Mouse (Mus musculus): Measurements from ENCODE around the gene Clec2g. TPM values are rescaled to one million over a fixed set of nuclear protein-coding genes. Genes with fewer than 3 reads are reported as not detected.
A peak's percentile ranks its signal among the peaks of the same experiment; 100 is the strongest.
"Not testable (repeated sequence)": the region's sequence is repeated elsewhere in the genome, so short reads cannot be mapped to it uniquely, and the experiment has no call there.

Gene Clec2g
- polyA plus RNA-seq, 1 experiment from 2014 or later = 0.38 TPM

DNA sequence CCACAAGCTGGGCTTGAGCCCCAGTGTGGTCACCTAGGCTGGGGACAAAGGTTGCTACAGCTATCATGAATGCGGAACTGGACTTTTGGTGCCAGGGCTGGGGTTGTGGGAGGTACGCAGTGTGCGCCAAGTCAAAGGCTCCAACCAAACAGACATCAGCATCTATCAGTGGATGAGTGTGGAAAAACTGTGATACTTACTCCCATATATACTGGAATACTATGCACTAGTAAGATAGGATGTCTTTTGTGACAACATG is 39.2 kb downstream of the Clec2g start:
- Histone ChIP-seq H3K4me3 (no peak overlapping the region), H3K4me2 (no peak overlapping the region), H3K9ac (no peak overlapping the region), H3K27ac (no peak overlapping the region), H3K9me3 (no peaks in the 10 kb centered on the region), H3K4me1 (no peaks in the 10 kb centered on the region), H3K27me3 (no peaks in the 10 kb centered on the region), H3K36me3 (no peaks in the 10 kb centered on the region)
- WGBS = 84% methylated on average over 3 of the region's 3 CpGs
- no peak for ATAC-seq (ENCODE audit: insufficient number of reproducible peaks, insufficient read depth, low FRiP score, low TSS enrichment, low read depth)

- H3K9me3 ChIP-seq; H3K9ac ChIP-seq; H3K27ac ChIP-seq; H3K27me3 ChIP-seq; H3K36me3 ChIP-seq; H3K4me1 ChIP-seq; ATAC-seq (ENCODE audit: insufficient number of reproducible peaks, insufficient read depth, low FRiP score, low TSS enrichment, low read depth); H3K4me2 ChIP-seq; H3K4me3 ChIP-seq: not testable (repeated sequence)
Measured at GRCm38 (mm10) chr6:128974850-128975249, 40.7 kb downstream of the Clec2g start.

- no peak overlapping the region for H3K27ac ChIP-seq
- H3K4me1 ChIP-seq = no peaks in the 10 kb centered on the region
- H3K36me3 ChIP-seq = no peaks in the 10 kb centered on the region
- no peak overlapping the region for H3K9ac ChIP-seq
- no peak overlapping the region for H3K4me2 ChIP-seq
- H3K9me3 ChIP-seq = no peaks in the 10 kb centered on the region
- H3K27me3 ChIP-seq = no peaks in the 10 kb centered on the region
- no peak for ATAC-seq (ENCODE audit: insufficient number of reproducible peaks, insufficient read depth, low FRiP score, low TSS enrichment, low read depth)
- H3K4me3 ChIP-seq = no peak overlapping the region
Measured at GRCm38 (mm10) chr6:128976194-128976593, 42.0 kb downstream of the Clec2g start.

GRCm38 (mm10) chr6:128981951-128982541 is 47.9 kb downstream of the Clec2g start:
- not testable (repeated sequence) for H3K4me1 ChIP-seq; H3K9me3 ChIP-seq; H3K9ac ChIP-seq; H3K36me3 ChIP-seq; H3K27ac ChIP-seq; ATAC-seq (ENCODE audit: insufficient number of reproducible peaks, insufficient read depth, low FRiP score, low TSS enrichment, low read depth); H3K4me3 ChIP-seq; H3K27me3 ChIP-seq; H3K4me2 ChIP-seq
- 83% methylated on average over 4 of the region's 4 CpGs for WGBS

GRCm38 (mm10) chr6:128992337-128992736 is 58.2 kb downstream of the Clec2g start:
- Histone ChIP-seq H3K9ac (0 out of 2 replicates have a peak overlapping the region, but pooled peaks have one; percentile 36), H3K27ac (peak overlapping the region; percentile 90), H3K4me1 (peaks cover 28% of the 10 kb centered on the region), H3K9me3 (no peaks in the 10 kb centered on the region), H3K27me3 (no peaks in the 10 kb centered on the region), H3K4me3 (peak overlapping the region; percentile 20; the same call in 1 of the 2 replicates), H3K4me2 (peak overlapping the region; percentile 44), H3K36me3 (no peaks in the 10 kb centered on the region)
- 5% methylated on average over 2 of the region's 2 CpGs for WGBS
- ATAC-seq (ENCODE audit: insufficient number of reproducible peaks, insufficient read depth, low FRiP score, low TSS enrichment, low read depth) = no peak

DNA sequence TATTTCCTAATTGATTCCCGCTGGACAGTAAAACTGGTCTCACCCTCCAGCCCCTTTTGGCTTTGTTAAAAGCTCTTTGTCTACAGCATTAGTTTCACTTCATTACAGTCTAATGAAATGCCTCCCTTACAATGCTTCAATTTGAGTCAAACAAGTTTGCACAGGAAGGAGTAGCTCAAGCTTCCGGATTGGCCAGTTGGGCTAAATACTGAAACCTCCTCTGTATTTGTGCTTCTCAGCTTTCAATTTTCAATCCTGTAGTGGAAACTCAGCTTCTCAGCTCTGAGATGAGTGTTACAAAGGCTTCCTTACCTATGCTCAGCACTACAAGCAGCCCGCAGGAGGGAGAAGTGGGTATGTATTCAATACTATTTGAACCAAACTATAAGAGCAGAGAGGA is 58.6 kb downstream of the Clec2g start:
- peak; percentile 66; the same call in 1 of the 2 replicates for ATAC-seq (ENCODE audit: insufficient number of reproducible peaks, insufficient read depth, low FRiP score, low TSS enrichment, low read depth)
- WGBS = 15% methylated on average over 3 of the region's 3 CpGs

GRCm38 (mm10) chr6:128993221-128993620 is 59.0 kb downstream of the Clec2g start:
- Histone ChIP-seq H3K4me3 (peak overlapping the region; percentile 20; the same call in 1 of the 2 replicates), H3K9ac (peak overlapping the region; percentile 44; the same call in 1 of the 2 replicates), H3K9me3 (no peaks in the 10 kb centered on the region), H3K4me2 (peak overlapping the region; percentile 44), H3K4me1 (peaks cover 28% of the 10 kb centered on the region), H3K27me3 (no peaks in the 10 kb centered on the region), H3K36me3 (no peaks in the 10 kb centered on the region), H3K27ac (peak overlapping the region; percentile 90)
- WGBS = 26% methylated on average over 2 of the region's 2 CpGs
- no peak for ATAC-seq (ENCODE audit: insufficient number of reproducible peaks, insufficient read depth, low FRiP score, low TSS enrichment, low read depth)

More for the DNA sequence above, 58.6 kb downstream of the Clec2g start:
- Histone ChIP-seq H3K4me3 (peak overlapping the region; percentile 20), H3K9me3 (no peaks in the 10 kb centered on the region), H3K9ac (peak overlapping the region; percentile 44; the same call in 1 of the 2 replicates), H3K36me3 (no peaks in the 10 kb centered on the region), H3K27me3 (no peaks in the 10 kb centered on the region), H3K27ac (peak overlapping the region; percentile 90), H3K4me1 (peaks cover 28% of the 10 kb centered on the region), H3K4me2 (peak overlapping the region; percentile 44)

GRCm38 (mm10) chr6:128994336-128994735 is 60.2 kb downstream of the Clec2g start:
- Histone ChIP-seq H3K27ac (no peak overlapping the region), H3K9ac (no peak overlapping the region), H3K36me3 (no peaks in the 10 kb centered on the region), H3K9me3 (no peaks in the 10 kb centered on the region), H3K4me2 (peak overlapping the region; percentile 23), H3K4me1 (peaks cover 28% of the 10 kb centered on the region), H3K27me3 (no peaks in the 10 kb centered on the region), H3K4me3 (no peak overlapping the region)
- no peak for ATAC-seq (ENCODE audit: insufficient number of reproducible peaks, insufficient read depth, low FRiP score, low TSS enrichment, low read depth)
- WGBS = 46% methylated on average over 4 of the region's 4 CpGs

DNA sequence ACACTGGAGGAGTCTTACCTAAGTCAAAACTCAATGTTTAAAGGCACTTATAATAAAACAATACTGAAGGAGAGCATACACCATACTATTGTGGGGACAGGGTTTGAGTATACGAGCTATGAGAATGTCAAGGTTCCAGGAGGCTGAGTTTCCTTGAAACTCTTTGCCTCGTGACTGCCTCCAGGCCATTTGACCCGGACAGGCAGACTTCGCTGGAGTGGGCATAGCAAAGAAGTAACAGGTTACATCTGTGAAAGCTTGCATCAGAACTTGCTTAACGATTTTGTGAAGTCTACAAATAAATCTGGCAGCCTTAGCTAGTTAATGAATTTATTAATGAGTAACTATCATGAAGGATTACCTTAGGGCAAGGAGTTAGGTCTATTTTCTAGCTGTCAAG is 60.6 kb downstream of the Clec2g start:
- 27% methylated on average over 5 of the region's 5 CpGs for WGBS
- no peak for ATAC-seq (ENCODE audit: insufficient number of reproducible peaks, insufficient read depth, low FRiP score, low TSS enrichment, low read depth)

DNA sequence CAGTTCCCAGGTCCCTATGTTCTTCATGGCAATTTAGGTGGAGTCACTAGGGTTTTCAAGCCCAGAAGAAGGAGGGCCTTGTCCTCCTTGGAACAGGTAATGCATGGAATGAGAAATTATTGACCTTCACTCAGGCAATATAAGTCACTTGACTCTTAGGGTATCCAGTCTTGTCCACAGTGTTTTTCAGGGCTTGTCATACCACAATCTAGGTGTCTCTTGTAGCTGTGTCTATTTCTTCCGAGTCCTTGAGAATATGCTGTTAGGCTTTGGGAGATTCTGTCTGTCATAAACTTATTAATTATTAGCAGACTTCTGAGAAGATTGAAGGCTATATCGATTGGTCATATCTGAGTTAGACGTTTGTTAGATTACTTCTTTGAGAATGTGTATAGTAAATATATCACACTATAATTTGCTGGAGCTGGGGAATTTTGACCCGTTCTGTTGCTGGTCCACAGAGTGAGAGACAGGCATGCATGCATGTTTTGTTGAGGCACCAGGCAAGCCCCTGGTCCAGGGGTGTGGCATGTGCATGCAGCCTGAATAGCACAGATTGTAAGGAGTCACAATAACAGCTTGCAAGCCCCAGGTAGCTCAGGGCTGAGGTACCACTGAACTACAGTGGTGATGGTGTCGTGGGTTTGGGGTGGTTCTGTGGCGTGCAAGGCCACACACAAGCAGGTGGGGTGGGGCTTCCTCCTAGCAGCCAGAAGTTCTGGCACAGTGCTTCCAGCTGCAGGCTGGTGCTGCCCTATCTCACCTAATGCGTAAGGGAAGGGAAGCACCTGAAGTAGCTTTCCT is 61.3 kb downstream of the Clec2g start:
- H3K4me3 ChIP-seq = no peak overlapping the region
- H3K9ac ChIP-seq = no peak overlapping the region
- no peaks in the 10 kb centered on the region for H3K27me3 ChIP-seq
- no peaks in the 10 kb centered on the region for H3K36me3 ChIP-seq
- no peak overlapping the region for H3K27ac ChIP-seq
- no peaks in the 10 kb centered on the region for H3K9me3 ChIP-seq
- 81% methylated on average over 7 of the region's 7 CpGs for WGBS
- H3K4me1 ChIP-seq = peaks cover 28% of the 10 kb centered on the region
- H3K4me2 ChIP-seq = peak overlapping the region; percentile 33; the same call in 1 of the 2 replicates
- no peak for ATAC-seq (ENCODE audit: insufficient number of reproducible peaks, insufficient read depth, low FRiP score, low TSS enrichment, low read depth)

More for the DNA sequence above, 60.6 kb downstream of the Clec2g start:
- H3K27me3 ChIP-seq = no peaks in the 10 kb centered on the region
- peak overlapping the region; percentile 23; the same call in 1 of the 2 replicates for H3K4me2 ChIP-seq
- H3K4me3 ChIP-seq = no peak overlapping the region
- H3K9ac ChIP-seq = no peak overlapping the region
- no peaks in the 10 kb centered on the region for H3K9me3 ChIP-seq
- H3K36me3 ChIP-seq = no peaks in the 10 kb centered on the region
- H3K4me1 ChIP-seq = peaks cover 28% of the 10 kb centered on the region
- no peak overlapping the region for H3K27ac ChIP-seq

DNA sequence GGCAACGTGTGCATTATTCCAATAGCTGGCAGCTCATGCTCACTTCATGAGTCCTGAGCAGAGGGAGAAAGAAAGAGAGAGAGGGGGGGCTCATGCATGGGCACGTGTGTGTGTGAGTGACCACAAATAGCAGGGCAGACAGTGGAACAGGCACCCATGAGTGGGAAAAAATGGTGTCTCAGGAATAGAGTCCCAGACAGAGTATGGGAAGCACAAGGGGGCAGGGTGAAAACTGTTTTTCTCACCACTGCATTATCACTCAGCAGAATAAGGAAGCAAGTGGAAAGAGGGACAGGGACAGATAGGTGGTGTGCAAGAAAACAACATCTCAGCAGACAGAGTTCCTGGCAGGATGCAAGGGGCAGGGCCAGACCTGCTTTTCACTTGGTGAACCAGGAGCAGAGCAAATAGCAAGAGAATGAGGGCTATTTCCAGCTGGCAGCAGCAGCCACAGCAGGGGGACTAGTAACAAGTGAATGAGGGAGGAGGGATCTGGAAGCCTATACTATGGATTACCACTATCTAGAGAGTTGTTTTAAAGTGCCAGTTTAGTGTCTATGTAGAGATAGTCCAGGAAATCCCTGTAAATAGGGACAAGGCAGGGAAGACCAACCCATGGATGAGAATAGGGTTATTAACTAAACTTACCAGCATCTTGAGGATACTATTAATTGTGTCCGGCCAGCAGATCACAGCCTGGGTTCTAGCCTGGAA is 62.0 kb downstream of the Clec2g start:
- 64% methylated on average over 3 of the region's 3 CpGs for WGBS
- Histone ChIP-seq H3K36me3 (no peaks in the 10 kb centered on the region), H3K4me3 (no peak overlapping the region), H3K9me3 (no peaks in the 10 kb centered on the region), H3K27ac (no peak overlapping the region), H3K4me2 (peak overlapping the region; percentile 33), H3K4me1 (peaks cover 28% of the 10 kb centered on the region), H3K9ac (no peak overlapping the region), H3K27me3 (no peaks in the 10 kb centered on the region)
- no peak for ATAC-seq (ENCODE audit: insufficient number of reproducible peaks, insufficient read depth, low FRiP score, low TSS enrichment, low read depth)
